Mouse (Mus musculus): ENCODE data around the gene Gm10563.

DNA sequence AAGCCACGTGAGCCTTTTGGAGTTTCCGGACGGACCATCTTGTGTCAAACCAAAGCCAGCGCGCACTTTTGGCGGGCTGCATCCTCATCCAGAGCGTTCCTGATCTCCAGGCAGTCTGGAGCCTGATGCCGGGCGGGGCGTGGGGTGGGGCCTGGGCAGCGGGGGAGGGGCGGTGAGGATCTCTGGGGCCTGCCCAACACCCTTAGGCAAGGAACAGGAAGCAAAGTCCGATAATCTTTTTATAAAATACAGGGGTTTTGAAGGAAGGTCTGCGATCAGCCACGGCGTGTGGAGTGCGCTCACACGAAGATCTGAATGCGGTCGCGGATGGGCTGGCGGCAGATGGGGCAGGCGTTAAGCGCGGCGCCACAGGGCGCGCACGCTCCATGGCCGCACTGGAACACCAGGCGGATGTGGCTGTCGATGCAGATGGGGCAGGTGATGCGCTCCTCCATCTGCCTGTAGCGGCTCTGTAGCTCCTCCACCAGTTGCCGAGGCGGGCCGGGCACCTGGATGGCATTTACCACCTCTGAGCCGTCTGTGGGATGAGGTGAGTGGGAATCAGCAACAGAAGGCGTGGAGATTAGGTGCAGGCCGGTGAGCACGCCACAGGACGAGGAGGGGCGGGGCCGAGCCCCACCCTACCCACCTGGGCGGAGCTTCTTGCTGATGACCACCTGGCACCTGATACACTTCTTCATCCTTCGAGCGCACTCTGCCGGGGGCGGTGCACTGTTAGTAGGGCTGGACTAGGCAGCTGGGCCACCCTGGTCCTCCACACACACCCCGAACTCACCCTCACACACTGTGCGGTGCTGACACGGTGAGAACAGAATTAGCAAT lies 9.5 kb upstream of the Gm10563 start:
- TF ChIP-seq CTCF (IDR thresholded peaks at IDR 0.05; ENCODE audit: extremely low read depth, insufficient read depth, insufficient read length, insufficient replicate concordance) (no peak), POLR2A (IDR thresholded peaks at IDR 0.05; ENCODE audit: low read depth, low read length) (no peak)

Data from spleen, adult 2 months (tissue).